Mouse (Mus musculus) retina, embryonic 14.5 days (tissue): ENCODE results near the gene Bcas3.
A peak's percentile ranks its signal among the peaks of the same experiment; 100 is the strongest.

Source experiments
- DNase-seq: peaks from one replicate; pipeline ENCODE4 v3.0.0-alpha.2; 2015; ENCODE audit warnings: low spot score

The Bcas3 gene

GRCm38 (mm10) chr11:85751171-85751570 lies 398.2 kb downstream of the Bcas3 start:
- peak; percentile 52 for DNase-seq

GRCm38 (mm10) chr11:85754631-85755502 lies 401.9 kb downstream of the Bcas3 start:
- no peak for DNase-seq

- DNase-seq = no peak
Observed at GRCm38 (mm10) chr11:85755503-85756044, 402.6 kb downstream of the Bcas3 start.

- DNase-seq = no peak
Observed at GRCm38 (mm10) chr11:85758891-85759290, 405.9 kb downstream of the Bcas3 start.

GRCm38 (mm10) chr11:85759634-85760439 lies 406.9 kb downstream of the Bcas3 start:
- peak; percentile 25 for DNase-seq

- no peak for DNase-seq
Observed at GRCm38 (mm10) chr11:85760486-85761141, 407.6 kb downstream of the Bcas3 start.

GRCm38 (mm10) chr11:85761170-85761569 lies 408.2 kb downstream of the Bcas3 start:
- DNase-seq = no peak

- DNase-seq = no peak
Observed at GRCm38 (mm10) chr11:85763655-85764054, 410.7 kb downstream of the Bcas3 start.

- peak; percentile 27 for DNase-seq
Observed at GRCm38 (mm10) chr11:85766106-85766723, 413.2 kb downstream of the Bcas3 start.

GRCm38 (mm10) chr11:85766811-85767210 lies 413.8 kb downstream of the Bcas3 start:
- DNase-seq = no peak

- no peak for DNase-seq
Observed at GRCm38 (mm10) chr11:85769740-85770139, 416.8 kb downstream of the Bcas3 start.

GRCm38 (mm10) chr11:85773391-85773790 lies 420.4 kb downstream of the Bcas3 start:
- DNase-seq = no peak

- no peak for DNase-seq
Observed at GRCm38 (mm10) chr11:85774707-85775106, 421.7 kb downstream of the Bcas3 start.

- DNase-seq = no peak
Observed at GRCm38 (mm10) chr11:85775492-85775891, 422.5 kb downstream of the Bcas3 start.

GRCm38 (mm10) chr11:85776861-85777360 lies 423.9 kb downstream of the Bcas3 start:
- DNase-seq = peak; percentile 24

- no peak for DNase-seq
Observed at GRCm38 (mm10) chr11:85777950-85778349, 425.0 kb downstream of the Bcas3 start.

GRCm38 (mm10) chr11:85780303-85780702 lies 427.3 kb downstream of the Bcas3 start:
- no peak for DNase-seq

GRCm38 (mm10) chr11:85786113-85786718 lies 433.2 kb downstream of the Bcas3 start:
- DNase-seq = peak; percentile 38

GRCm38 (mm10) chr11:85789750-85790149 lies 436.8 kb downstream of the Bcas3 start:
- DNase-seq = no peak

- no peak for DNase-seq
Observed at GRCm38 (mm10) chr11:85790267-85790666, 437.3 kb downstream of the Bcas3 start.

GRCm38 (mm10) chr11:85791212-85791611 lies 438.2 kb downstream of the Bcas3 start:
- no peak for DNase-seq
